Mouse (Mus musculus) cerebellum, adult 18-20 months (tissue): ENCODE data around the gene Prkci.

Experiments
- DNase-seq, 2 experiments: peaks; one replicate each; pipeline ENCODE4 v3.0.0; 2021

Gene Prkci

GRCm38 (mm10) chr3:30995283-30995898 is at the start of gene Prkci:
Prkci (plus strand) TSS chr3:30995747.
- peak; percentile 93 for DNase-seq

GRCm38 (mm10) chr3:30951652-30952051 is 43.9 kb upstream of the Prkci start:
- peak; percentile 78 to 82 for DNase-seq

GRCm38 (mm10) chr3:30952273-30953070 is 43.1 kb upstream of the Prkci start:
- DNase-seq = peak in 1 of 2 experiments; percentile 20

- no peak for DNase-seq
These were observed 39.2 kb upstream of the Prkci start for GRCm38 (mm10) chr3:30956327-30956726.

GRCm38 (mm10) chr3:30958709-30959108 is 36.8 kb upstream of the Prkci start:
- DNase-seq = no peak

GRCm38 (mm10) chr3:30959868-30960831 is 35.4 kb upstream of the Prkci start:
- DNase-seq = no peak

- DNase-seq = no peak
These were observed 32.4 kb upstream of the Prkci start for GRCm38 (mm10) chr3:30963100-30963499.

GRCm38 (mm10) chr3:30964216-30964615 is 31.3 kb upstream of the Prkci start:
- DNase-seq = no peak

GRCm38 (mm10) chr3:30965644-30966043 is 29.9 kb upstream of the Prkci start:
- DNase-seq = no peak

- DNase-seq = peak; percentile 52 to 59
These were observed 26.9 kb upstream of the Prkci start for GRCm38 (mm10) chr3:30968531-30969092.

- peak; percentile 91 to 93 for DNase-seq
These were observed 26.4 kb upstream of the Prkci start, which contains the start of gene Phc3 for GRCm38 (mm10) chr3:30969104-30969581. Phc3 (minus strand) TSS chr3:30969415.

GRCm38 (mm10) chr3:30975102-30975754 is 20.3 kb upstream of the Prkci start:
- DNase-seq = peak; percentile 73 to 74

GRCm38 (mm10) chr3:30976991-30977603 is 18.4 kb upstream of the Prkci start:
- no peak for DNase-seq

GRCm38 (mm10) chr3:30981616-30982380 is 13.7 kb upstream of the Prkci start:
- no peak for DNase-seq

- no peak for DNase-seq
These were observed 12.5 kb upstream of the Prkci start for GRCm38 (mm10) chr3:30982924-30983536.

GRCm38 (mm10) chr3:30987396-30988318 is 7.9 kb upstream of the Prkci start:
- no peak for DNase-seq

- no peak for DNase-seq
These were observed 3.4 kb upstream of the Prkci start for GRCm38 (mm10) chr3:30992161-30992560.

GRCm38 (mm10) chr3:30993066-30993573 is 2.4 kb upstream of the Prkci start:
- no peak for DNase-seq

- DNase-seq = no peak
These were observed 688 bp upstream of the Prkci start for GRCm38 (mm10) chr3:30994859-30995258.
